Mouse (Mus musculus): ENCODE results near the gene Clcn7. TPM values are rescaled to one million over a fixed set of nuclear protein-coding genes. Genes with fewer than 3 reads are reported as not detected.
"Not testable (repeated sequence)": the region's sequence is repeated elsewhere in the genome, so short reads cannot be mapped to it uniquely, and the experiment has no call there.

Gene Clcn7
- total RNA-seq (2022), result 10 to 100 TPM; 47.4 to 77.7 (median 67.8) TPM

DNA sequence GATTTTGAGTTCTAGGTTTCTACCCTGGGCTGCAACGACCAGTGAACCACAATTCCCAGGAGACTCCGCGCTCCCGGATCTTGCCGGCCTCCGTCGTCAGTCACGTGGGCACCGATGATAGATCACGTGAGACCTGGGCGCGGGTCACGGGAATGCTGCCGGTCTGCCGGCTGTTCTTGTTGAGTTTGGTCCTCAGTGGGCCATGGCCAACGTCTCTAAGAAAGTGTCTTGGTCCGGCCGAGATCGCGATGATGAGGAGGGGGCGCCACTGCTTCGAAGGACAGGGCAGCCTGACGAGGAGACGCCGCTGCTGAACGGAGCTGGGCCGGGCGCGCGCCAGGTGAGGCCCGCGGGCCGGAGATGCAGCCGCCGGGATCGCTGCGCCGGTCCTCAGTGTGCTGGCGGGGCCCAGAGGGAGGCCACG, at the start of gene Clcn7:
TSS of gene Clcn7 (plus strand) at position 117 of the 424 bp plus-strand sequence.
- peak; percentile 92 for DNase-seq

DNA sequence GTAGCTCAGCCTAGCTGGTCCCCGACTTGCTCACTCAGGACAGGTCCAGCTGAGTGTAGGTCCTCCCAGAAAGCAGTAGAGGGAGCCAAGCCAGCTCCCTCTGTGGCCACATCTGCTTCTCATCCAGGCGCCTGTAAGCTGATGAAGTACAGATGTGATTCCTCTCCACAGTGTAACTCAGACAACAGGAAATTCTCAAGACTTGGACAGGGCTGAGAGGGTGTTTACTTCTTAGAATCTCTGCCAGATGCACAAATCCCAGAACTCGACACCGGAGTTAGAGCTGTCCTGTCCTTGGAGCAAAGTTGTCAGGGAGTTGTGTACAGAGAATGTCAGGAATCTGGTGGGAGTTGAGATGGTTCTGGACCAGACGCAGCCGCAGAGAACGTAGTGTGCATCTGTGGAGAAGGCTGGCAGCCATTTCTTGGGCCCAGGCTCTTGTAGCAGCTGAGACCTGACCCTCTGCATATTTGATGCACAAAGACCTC, 49.7 kb upstream of the Clcn7 start, which contains the start of gene Tmem204:
TSS of gene Tmem204 (minus strand) at position 148 of the 488 bp plus-strand sequence.
- no peak for DNase-seq

DNA sequence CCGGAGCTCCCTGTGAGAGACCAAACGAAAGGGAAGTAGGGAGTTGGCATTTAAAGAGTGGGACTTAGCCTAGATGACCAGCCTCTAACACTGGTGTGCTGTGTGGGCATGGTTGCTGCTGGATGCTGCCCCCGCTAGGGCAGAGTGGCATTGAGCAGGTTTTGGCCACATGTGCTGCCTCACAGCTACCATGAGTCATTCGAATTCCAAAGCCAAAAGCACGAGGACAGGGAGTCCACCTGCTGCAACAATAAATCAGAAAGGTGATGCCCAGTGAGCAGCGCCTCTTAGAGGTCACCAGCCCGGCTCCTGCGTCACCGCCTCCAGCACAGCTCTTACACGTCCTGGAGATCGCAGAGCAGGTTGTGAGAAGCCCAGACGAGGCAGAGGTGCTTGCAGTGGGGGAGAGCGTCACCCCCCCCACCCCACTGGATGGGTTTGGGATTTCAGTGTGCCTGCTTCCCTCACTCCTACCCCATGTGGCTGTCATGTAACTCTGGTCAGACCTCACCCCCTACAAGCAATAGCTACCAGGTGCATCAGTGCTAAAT, 48.3 kb upstream of the Clcn7 start:
- peak; percentile 43 for DNase-seq

DNA sequence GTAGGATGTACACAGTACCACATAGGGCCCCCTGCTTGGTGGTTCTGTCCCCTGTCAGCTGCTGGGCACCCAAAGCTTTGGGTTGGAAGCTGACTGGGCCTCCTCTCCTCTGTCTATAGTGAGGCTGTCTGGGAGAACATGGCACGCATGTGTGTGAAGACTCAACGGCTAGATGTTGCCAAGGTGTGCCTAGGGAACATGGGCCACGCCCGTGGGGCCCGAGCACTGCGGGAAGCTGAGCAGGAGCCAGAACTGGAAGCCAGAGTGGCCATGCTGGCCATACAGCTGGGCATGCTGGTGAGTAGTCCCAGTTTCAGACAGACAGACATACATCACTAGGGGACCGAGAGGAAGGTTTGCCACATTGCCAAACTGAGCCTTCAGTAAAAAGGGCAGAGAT, 46.5 kb upstream of the Clcn7 start:
- DNase-seq, result no peak

DNA sequence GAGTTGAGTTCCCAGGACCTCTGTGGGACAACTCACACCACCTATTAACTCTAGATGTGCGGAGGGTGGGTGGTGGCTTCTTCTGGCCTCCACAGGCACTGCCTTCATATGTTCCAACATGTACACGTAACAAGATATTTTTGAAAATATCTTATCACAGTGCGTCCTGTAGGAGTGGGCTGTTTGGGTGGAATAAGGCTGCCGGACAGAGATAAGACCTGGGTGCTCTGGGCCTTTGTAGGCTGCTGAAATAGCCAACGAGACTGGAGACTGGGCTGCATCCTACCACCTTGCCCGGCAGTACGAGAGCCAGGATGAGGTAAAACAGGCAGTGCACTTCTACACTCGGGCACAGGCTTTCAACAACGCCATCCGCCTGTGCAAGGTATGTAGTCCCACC, 44.0 kb upstream of the Clcn7 start:
- no peak for DNase-seq

DNA sequence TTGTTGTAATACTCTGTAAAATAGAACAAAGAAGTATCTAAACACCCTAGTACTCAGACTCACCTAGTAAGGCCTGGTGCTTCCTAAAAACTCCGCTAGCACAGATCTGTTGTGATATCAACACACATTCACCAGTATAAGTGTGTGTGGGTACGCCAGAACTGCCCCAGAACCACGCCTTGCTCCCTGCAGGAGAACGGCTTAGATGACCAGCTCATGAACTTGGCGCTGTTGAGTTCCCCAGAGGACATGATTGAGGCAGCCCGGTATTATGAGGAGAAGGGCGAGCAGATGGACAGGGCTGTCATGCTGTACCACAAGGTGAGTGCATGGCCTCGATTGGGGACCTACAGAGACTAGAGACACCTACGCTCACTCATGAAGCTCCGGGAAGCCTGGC, 42.7 kb upstream of the Clcn7 start:
- DNase-seq, result no peak

DNA sequence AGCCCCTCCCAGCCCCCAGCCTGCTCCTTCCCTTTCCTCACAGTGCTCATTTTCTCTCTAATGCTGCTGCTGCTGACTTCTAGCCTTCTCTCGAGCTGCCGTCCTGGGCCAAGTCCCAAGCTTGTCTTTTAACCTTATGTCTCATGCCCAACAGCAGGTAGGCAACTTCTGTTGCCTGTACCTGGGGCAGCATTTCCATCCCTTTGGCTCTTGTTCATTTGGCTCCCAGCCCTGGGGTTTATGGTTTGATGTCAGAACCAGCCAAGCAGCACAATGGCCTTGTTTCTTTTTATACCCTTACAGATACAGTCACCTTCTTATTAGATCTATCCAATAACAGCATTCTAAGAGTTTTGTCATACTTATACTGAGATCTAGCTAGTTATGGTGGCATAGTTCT, 37.0 kb upstream of the Clcn7 start:
- no peak for DNase-seq

DNA sequence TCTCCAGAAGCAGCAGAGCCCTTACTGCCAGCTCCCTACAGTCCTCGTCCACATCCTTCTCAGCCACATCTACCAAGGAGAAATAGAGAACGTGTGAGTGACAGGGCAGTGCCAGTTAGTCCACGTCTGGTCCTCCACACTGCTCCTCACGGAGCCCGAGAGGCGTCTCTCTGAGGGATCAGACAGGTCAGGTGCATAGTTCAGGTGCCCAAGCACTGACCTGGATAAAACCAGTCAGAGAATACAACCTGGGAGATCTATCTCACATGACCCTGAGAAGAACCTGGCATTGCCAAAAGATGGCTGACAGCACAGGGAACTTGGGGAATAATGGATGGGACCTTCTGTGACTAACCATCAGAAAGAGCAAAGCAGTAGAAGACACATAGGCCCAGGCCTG, 33.1 kb upstream of the Clcn7 start:
- no peak for DNase-seq

DNA sequence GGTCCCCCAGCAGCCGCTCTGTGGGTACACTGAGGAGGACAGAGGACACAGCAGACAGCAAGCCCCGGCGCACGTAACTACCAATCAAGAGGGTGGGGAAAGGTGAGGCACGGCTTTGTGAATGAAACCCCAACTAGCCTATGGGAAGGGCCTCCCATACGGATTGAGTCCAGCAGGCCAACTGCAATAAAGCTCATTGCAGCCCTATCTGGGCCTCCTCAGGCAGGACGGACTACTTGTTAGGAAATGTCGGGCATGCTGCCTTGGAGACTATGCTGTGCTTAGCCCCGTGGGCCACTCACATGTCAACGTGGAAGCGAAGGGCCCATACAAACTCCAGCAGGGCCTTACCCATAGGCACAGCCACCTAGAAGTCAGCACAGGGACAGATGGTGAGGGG, 31.9 kb upstream of the Clcn7 start:
- no peak for DNase-seq

DNA sequence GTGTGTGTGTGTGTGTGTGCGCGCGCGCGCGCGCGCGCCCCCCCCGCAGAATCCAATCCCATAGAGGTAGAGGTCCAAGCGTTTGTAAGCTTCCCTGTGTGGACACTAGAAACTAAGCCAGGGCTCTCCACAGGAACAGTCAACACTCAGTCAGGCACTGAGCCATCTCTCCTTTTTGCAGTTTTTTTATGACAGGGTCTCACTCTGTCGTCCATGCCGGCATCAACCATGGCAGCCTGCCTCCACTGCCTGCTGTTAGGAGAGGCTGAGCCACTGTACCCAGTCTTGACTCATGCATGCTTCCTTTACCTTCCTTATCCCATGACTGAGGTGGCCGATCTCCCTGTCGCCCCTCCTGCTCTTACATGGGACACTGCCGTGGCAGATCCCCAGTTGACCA, 25.4 kb upstream of the Clcn7 start:
- no peak for DNase-seq

DNA sequence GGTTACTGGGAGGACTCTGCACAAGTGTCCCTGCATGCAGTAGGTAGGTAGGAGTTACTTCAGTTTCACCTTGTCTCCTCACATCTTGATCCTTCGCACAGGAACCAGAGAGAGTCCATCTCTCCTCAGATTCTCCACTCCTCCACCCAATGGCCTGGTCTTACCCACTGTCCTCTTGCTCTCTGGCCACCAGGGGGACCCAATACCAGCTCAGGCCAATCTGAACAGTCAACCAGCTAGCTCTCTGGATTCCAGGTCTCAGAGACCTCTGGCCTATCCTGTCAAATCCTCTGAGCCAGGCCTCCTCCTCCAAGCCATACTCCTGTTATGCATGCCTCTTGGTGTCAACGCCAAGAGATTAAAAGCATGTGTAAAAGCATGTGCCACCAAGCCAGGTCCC, 23.6 kb upstream of the Clcn7 start:
- DNase-seq, result no peak

DNA sequence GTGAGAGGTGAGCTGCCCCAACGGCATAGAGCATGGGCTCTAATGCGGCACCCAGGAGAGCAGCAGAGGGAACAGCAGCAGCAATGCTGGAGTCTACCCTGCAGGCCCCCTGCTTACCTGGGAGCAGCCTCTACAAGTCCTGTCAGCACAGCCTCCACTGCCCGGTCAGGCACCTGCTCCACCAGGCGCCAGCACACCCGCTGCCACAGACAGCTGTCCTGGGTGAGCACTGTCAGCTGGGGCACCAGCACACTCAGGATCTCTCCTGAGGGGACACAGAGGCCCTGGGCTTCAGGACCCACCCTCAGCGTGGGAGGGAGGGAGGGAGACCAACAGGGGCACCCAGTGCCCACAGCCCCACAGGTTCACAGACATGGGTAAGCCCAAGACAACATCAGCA, 22.6 kb upstream of the Clcn7 start:
- DNase-seq, result no peak

DNA sequence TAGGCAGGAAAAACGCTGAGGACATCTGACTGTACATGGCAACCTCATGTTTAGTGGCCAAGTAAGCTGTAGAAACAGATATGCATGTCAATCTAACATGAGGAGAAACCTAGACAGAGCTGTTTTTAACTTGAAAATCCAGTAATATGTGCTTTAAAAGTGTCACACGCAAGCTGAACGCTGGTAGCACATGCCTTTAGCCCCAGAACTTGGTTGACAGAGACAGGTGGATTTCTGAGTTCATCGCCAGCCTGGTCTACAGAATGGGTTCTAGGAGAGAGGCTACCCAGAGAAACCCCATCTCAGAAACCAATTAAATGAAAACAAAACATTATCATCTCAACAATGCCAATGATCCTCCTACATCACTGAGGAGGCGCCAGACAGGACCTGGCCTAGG, 22.0 kb upstream of the Clcn7 start:
- DNase-seq, result no peak

DNA sequence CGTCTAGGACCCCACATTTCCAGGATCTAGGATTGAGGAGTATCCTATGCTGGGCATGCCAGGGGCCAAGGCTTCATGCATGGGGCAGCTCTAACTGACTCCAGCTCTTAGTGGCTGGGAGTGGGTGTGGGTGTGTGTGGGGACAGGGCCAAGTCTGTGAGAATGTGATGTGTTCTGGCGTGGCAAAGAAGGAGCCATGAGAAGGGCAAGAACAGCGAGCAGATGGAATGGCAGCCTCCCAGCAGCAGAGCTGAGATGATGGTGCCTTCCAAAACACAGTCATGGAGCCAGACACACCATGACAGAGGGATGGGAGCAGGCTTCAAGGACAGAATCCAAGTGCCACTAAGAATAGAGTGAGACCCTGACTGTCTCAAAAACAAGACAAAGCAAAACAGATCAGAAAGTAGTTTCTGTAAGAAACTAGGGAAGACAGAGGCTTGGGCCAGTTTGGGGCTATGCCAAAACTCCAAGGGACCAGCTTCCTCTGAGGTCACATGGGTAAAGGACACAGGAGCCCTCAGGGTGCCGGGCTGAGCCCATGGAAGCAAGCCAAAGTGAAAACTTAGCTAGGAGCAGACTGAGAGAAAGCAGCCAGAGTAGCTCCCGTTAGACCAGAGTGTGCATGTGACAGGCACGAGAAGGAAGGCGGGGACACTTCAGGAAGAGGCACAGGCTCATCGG, 21.3 kb upstream of the Clcn7 start:
- peak; percentile 31 for DNase-seq

DNA sequence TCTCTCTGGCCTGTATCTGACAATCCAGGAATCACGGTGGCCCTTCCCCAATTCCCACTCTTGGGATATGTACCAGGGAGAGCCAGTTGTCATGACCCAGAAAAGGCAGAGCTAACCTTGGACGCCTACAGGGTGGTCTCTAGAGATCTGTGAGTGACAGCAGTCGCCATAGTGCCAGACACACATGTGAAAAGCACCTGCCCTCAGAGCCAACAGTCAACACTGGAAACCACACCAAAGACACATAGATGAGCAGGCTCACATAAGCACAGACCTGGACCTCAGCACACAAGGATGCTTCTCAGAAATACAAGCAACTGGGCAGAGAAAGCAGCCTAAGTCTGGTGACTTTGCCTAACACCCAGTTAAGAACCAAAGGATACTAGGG, 20.8 kb upstream of the Clcn7 start:
- DNase-seq, result no peak

DNA sequence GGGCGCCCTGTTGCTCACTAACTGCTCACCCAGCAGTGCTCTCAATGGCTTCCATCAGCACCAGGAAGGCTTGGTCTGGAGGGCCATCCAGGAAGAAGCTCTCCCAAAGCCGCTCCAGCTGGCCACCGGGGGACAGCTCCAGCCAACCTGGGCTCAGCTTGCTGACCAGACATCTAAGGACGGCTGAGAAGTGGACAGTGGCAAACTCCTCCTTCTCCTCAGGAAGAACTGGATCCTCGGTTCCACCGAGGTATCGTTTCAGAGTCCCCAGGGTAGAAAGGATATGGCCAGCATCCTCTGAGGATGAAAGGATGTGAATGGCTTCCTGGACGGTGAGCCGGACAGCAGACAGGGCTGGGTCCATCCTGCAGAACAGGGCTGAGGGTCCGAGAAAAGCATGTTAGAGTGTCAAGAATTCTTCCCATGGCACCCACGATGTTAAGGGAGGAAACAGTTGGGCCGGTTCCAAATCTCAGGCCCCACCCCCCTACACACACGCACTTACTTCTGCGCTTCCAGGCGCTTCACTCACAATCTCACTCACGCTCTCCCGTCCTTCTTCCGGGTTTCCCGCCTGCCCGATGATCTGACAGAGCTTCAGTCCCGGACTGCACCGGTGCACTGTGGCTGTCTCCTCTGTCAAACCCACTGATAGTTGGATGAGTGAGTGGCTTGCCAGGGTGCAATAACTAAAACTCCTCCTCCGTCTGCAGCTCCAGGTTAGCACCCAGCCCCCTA, 18.1 kb upstream of the Clcn7 start:
- no peak for DNase-seq

DNA sequence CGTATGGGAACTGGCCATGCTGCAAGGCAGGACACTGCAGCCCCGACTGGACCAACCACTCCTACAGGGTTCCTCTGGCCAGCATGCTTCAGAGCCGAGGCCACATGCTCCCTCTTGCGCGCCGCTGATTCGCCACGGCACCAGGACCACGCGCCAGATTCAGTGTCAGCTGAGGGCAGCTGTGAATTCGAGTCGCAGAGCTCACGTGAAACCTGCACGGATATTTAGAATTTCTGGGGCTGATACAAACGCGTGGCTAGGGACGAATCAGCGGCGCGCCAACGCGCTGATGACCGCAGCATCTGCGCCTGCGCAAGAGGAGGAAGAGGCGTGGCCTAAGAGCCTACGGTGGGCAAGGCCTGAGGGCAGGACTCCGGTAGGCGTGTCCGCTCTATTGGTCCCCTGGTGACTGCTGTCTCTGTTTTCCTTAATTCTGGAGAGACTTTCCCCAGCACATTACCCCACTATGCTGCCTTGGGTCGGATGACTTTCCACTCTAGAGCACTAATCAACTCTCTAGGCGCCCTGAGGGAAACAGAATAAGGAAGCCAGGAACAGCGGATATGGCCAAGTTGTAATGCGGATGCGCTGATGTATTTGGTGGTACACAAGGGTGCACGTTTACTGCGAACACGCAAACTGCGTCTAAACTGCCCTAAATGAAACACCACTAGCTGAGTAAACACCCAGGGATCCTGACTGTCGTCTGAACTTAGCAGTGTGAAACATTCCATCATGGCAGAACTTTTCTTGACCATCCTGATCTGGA, 17.3 kb upstream of the Clcn7 start, which contains the start of gene Telo2:
TSS of gene Telo2 (minus strand) at position 304 of the 769 bp plus-strand sequence.
- DNase-seq, result peak; percentile 90

DNA sequence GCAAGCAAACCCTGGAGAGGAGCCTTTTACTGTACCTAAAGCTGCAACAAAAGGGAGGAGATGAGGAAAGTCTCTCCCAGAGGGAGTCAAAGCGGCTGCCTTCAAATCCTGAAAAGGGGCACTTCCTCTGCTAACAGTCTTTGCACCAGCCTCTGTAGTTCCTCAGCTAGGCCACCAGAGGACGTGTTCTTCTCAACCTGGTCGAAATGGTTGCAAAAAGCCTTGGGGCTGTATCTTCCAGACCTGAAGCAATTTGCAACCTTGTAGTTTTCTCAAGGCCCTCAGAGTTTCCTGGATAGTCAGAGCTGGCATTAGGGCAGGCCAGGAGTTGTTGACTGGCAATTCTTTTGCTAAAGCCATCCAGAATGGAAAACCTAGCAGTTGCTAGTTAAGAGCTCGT, 15.9 kb upstream of the Clcn7 start:
- peak; percentile 58 for DNase-seq

DNA sequence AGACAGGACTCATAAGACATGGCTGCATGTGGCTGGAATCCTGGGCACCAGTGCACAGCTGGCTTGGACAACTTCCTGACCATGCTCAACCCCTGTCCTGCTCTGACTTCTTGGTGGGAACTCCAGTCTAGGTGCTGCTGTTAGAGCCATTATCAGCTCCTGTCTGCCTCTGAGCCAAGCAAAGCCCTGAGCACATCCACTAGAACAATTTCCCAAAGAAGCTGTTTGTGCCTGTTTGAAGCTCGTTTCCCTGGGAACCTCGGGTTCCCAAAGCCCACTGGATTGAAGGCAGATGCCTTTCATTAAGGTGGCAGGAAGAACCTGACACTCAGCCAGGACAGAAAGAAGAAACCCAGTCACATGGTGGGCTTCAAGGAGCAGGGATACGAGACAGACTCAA, 12.8 kb upstream of the Clcn7 start, which contains the start of gene Ptx4:
TSS of gene Ptx4 (plus strand) at position 355 of the 400 bp plus-strand sequence.
- no peak for DNase-seq

DNA sequence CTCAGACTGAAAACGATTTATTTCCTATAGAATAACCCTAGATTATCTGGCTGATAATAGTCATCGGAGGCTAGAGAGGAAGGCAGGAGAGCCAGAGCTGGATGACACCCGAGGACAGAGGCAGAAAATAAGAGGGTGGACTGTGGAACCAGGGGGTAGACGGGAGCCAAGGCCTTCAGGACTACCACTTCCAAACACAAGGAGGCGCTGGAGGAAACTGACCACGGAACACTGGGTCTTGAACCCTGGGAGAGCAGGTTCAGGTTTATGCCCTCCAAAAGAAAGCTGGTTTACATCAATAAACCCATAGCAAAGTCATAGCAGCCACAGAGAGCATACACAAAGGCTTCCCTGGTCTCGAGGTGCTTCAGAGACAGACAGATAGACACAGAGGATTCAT, 9.2 kb upstream of the Clcn7 start:
- no peak for DNase-seq

DNA sequence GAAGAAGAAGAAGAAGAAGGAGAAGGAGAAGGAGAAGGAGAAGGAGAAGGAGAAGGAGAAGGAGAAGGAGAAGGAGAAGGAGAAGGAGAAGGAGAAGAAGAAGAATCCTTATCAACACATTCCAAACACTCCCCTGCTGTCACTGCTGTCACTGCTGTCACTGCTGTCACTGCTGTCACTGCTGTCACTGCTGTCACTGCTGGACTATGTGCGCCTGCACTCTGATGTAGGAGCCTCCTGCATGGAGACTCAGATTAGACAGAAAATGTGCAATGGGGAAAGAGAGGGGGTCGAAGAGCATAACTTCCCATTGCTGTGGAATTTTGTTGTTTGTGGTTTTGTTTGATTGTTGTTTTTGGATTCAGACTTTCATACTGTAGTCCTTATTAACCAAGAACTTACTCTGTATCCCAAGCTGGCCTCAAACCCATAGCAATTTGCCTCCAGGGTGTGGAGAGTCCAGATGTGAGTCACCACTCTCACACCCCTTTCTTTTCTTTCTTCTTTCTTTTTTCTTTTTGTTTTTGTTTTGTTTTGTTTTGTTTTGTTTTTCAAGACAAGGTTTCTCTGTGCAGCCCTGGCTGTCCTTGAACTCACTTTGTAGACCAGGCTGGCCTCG, 7.6 kb upstream of the Clcn7 start:
- not testable (repeated sequence) for DNase-seq

DNA sequence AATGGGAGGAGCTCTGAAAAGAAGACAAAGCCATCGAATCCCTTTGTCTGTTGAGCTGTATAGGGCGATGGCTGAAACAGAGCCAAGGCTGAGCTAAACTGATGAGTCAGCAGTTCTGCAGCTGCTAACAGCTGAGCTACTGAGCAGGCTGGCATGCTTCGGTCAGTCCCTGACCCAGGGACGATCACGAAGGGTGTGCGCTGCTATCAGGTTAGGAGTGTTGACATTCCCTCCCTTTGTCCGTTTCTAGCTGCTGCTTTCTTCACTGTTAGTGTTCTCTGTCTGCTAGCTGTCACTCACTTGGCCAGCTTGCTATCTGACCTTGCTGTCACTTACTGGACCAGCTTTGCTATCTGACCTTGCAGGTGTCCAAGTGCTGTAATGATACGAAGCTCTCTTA, 6.1 kb upstream of the Clcn7 start:
- DNase-seq, result peak; percentile 31

Data from adrenal gland, adult 8-10 months (tissue).